Mouse (Mus musculus) right cerebral cortex, adult 2 months (tissue): ENCODE data around the gene Esrra.
A peak's percentile ranks its signal among the peaks of the same experiment; 100 is the strongest.

Source experiments
- DNase-seq, 2 experiments: peaks; one replicate each; pipeline ENCODE4 v3.0.0; 2021 to 2022; ENCODE audit warnings: low spot score in 2 of 2

Esrra gene

DNA sequence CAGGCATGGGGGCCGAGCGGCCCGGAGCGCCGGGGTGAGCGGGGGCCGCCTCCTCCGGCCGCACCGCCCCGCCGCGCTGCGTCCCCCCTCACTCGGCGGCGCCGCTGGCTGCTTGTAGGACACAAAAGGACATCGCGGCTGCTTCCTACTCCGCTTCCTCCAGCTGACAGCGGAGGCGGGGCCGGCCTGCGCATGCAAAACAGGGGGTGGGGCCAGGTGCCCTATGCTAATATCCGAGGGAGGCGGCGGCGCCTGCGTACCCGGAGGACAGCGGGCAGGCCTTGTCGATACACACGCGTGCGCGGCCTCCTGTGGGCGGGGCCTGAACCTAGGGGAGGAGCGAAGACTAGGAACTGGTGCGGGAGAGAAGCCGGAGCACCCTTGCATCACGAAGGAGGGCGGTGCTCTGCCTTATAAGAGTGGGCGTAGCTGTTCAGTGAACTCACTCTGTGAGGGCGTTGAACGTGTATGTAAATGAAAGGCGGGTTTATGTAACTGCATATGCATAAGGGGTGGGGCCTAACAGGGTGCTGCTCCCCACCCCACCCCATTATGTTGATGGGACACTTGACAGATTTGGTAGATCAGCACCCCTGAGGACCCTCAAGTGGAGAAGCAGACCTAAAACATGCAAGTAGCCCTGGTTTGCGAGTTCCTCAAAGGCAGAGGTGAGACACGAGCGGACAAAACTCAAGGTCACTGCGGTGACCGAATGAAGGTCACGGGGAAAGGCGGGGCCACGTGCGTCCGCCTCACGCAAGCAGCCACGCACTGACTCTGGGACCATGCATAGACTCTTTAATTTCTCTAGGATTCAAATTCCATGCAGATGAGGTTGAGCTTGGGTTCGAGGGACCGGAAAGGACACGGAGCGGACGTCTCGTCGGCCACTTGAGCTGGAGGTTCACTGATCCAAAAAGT, at the start of gene Esrra:
Gene Esrra (minus strand): TSS at position 167 of the 921 bp plus-strand sequence.
- peak; percentile 100 for DNase-seq

DNA sequence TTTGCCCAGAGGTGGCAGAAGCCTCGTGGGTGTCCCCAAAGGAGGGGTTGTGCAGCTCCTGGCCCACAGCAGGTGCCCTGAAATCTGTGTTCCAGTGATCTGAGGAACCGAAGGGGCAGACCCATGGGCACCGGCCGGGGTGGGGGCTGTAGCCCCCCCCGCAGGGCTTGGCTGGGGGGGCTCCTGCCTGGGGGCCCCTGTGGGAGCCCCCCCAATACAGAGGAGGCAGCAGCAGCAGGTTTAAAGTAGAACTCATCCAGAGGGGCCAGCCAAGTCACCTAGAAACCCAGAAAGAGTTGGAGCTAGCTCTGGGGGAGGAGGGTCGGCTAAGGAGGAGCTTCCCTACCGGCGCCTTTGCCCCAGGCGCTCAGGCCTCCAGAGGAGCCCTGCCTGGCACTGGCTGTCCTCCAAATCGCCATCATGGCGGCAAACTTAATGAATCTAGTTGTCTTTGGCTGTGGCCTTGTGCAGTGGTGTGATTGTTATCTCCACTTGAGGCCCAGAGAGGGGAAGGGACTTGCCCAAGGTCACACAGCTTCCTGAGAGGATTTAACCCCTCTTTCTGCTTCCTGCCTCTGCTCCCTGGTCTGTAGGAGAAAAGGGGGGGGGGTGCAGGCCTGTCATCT, 49.0 kb upstream of the Esrra start:
- DNase-seq = no peak

DNA sequence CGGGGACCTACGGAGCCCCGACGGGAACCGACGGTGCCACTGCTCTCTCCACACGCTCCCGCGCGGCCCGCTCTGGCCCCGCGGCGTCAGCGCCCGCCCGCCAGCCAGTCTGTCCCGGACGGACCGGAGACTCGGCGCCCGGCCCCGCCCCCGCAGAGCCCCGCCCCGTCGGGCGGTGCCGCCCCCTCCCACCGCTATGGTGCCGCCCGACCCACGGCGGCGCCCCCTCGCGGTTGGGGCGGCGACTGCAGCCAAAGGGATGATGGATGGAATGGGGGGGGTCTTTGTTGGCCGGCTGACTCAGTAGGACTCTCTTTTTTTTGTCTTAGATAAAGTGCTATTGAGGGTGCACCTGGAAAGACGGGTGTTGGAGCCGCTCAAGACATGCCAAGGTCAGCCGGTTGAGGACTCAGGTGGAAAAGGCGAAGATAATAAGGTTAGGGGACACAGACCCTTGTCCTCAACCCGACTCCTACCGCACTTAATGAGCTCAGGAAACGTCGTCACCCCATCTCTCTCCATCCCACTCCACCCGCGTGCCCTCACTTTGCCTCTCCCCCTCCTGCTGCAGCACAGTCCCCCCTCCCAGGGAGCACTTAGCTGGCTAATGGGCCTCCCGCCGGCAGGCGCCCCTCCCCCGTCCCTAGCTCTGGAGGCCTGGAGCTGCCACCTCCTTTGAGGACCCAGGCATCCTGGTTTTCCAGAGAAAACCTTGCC, 48.2 kb upstream of the Esrra start:
- DNase-seq = no peak

DNA sequence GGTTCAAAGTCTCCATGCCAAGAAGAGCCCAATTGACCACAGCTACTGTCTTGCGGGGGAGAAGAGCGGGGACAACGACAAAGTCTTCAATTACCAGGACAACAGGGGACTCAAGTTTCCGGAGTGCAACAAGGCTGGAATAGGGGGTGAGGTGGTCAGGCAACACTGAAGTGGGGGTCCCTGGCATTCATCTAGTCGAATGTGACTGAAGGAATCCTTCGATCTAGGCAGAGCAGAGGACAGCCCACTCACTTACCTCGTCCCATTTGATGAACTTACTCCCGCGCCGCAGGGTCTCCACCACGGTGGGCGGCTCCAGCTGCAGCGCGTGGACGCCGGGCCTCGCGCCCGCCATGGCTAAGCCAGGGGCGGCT, 47.7 kb upstream of the Esrra start:
- DNase-seq = no peak

DNA sequence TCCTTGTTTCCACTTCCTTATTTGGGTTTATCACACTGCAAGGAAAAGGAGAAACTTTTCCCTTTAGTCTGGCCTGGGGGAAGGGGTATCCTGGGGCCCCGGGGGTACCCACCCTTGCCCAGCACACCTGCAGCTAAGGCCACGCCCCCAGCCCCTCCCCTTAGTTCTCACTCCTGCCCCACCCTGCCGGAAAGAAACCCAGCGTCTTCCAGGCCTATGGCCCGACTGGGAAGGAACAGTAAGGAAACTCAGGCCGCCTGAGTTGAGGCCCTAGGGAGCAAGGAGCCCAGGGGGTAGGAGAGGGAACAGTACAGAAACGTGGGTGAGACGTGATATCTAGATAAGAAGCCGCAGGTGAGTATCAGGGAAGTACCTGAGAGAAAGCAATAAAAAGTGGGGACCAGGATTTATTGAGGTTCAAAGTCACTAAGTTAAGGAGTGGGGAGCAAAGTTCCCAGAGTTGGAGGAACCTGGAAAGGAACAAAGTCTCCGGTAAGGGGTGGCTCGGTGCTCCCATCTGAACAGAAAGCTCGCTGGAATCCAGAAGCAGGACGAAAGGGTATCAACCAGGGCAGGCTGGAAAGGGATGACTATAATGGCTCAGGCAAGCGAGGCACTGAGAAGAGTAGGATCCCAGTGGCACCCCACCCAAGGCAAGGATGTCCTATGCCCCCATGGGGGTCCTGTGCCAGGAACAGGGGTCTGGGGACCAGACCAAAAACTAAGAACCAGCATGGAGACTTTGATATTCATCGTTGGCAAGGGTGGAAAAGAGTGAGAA, 47.1 kb upstream of the Esrra start:
- no peak for DNase-seq

DNA sequence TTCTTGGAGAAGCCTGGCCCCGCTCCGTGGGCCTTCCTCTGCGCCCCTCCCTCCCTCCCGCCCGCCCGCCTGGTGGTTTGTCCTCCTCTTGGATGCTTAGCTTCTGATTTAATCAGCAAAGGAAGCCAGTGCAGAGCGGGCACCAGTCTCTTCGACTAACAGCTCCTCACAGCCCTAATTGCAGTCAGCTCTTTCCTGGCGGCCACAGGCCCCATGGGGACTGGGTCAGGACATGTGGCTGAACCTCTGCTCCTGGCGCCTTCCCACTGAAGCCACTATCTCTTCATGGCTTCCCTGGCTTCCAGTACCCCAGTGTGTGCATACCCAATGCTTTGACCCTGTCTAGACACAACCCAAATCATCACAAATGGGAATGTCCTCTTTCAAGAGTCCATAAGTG, 34.8 kb upstream of the Esrra start:
- DNase-seq = no peak

DNA sequence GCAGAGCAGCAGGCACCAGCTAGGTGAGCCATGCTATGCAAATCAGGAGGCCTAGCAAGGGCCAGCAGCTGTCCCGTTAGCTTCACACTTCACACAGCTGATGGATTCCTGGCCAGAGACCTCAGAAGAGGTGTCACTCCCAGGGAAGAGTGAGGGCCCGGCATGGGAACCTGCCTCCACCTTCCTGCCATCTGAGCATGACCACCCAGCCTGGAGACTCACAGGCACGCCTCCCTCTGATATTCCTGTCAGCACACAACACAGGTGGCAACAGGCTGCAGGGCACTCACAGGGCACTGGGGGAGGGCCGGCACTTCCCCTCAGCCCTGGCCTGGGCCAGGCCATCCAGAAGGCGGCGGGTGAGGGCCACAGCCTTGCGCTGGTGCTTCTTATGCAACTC, 33.8 kb upstream of the Esrra start:
- DNase-seq = no peak

DNA sequence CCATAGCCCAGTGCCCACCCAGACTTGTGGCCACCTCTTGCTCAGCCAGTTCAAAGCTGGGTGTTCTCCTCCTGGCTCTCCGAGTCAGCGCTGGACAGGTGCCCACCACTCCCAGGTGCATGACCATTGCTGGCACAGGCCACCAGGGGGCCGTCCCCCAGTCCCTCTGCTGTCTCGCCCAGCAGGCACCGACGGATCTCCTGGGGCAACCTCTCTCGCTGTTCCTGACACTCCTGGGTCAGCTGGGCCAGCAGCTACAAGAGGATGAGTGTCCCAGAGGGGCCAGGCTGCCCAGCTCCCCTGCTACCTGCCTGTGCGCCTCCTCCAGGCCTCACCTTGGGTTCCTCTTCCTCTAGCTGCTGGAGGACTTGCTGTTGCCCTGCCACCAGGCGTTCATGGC, 32.4 kb upstream of the Esrra start:
- DNase-seq = no peak

DNA sequence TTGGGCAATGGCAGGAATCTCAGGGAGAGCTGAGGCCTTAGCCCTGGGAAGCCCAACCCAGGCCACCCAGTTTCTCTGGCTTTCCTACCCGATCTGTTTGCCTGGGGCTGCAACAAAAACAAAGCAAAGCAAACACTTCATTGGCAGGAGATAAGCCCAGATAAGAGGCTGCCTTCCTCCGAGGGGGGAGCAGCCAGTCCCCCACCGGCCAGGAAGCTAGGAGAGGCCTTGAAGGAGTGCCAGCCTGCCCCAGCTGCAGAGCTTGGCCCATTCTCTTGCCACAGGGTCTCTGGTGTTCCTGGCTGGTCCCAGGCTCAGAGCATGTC, 31.1 kb upstream of the Esrra start:
- DNase-seq = no peak

DNA sequence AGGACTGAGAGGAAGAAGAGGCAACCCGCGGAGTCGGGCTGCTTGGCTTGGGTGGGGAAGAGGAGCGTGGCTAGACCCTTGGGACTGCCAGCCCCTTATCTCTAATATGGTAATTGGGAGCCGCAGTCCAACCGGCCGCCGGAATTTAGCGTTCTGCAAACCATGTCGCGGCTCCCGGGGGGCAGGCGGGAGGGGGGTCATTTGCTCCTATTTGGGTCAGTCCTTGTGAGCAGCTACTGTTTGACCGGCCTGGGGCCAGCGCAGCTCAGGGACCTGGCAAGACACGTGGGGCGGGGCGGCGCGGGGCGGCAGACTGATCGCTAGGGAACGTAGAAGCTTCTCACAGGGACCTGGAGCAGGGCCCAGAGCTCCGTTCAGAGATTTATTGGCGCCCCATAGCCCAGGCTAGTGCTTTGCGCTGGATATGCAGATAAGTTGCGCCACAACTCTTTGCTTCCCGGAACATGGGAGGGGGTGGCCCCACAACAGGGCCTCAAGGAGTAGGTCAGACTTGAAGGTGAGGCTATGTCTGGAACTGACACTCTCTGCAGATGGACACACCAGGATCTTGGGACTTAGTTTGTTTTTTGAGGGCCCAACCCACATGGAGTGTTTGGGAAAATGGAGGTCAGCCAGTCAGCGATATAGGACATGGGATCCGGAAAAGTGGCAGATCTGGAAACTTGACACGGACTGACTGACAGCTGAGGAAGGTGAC, 30.5 kb upstream of the Esrra start:
- peak; percentile 60 to 73 for DNase-seq

DNA sequence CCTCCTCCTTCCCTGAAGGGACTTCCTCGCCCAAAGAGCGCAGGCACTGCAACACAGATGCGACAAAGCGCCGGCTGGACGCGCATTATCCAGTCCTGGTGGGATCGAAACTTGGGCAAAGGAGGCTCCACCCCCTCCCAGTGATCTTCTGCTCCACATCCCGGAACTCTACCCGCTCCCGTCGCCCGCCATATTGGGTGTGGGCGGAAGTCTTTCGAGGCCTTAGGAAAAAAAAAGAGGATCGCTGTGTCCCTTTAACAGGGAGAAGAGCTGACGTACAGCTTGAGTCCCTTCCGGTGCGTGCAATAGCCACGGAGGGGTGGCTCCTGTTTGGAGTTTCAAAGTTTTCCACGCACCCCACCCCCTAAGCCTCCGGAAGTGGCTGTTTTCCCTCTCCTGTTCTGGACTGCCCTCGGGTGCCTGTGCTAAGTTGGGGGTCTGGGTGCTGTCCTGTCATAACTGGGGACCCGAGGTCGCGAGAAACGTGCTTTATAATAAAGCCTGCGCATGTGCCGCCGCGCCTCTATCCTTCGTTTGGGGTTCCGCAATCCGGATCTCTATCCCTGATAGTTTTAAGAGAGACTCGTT, 29.9 kb upstream of the Esrra start:
- peak; percentile 93 to 96 for DNase-seq

DNA sequence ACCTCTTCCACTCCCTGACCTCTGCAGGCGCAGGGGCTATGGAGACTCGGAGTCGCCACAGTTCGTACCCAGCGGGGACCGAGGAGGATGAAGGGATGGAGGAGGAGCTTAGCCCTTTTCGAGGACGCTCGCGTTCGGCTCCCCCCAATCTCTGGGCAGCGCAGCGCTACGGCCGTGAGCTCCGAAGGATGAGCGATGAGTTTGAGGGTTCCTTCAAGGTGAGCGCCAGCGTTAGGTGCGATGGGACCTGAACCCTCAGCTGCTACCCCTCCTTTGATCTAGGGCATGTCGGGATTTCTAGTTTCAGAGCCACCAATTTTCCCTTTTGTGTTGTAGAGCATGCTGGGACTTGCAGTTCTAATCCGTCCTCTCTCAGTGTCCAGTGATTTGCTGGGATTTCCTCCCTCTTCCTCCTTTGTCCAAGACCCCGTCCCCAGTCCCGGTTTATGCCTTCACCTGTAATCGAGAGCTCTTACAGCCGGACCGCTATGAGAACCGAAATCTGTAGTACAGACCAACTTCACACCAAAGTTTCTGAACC, 29.1 kb upstream of the Esrra start:
- DNase-seq = peak; percentile 64 to 72

DNA sequence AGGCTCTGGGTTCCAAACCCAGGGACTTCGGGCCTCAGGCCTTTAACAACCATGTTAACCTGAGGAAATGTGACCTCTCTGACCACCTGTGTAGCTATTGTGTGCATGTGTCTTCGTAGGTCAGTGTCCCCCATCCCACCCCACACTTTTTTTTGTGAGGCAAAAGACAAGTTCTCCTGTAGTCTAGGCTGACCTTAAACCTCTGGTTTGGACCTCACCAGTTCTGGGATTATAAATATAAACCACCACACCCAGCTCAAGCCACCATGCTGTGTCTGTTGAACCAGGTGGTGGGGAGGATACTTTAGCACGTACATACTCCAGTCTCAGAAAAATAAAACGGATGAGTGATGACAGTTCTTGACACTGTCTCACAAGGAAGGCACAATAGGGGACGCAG, 28.3 kb upstream of the Esrra start:
- no peak for DNase-seq

DNA sequence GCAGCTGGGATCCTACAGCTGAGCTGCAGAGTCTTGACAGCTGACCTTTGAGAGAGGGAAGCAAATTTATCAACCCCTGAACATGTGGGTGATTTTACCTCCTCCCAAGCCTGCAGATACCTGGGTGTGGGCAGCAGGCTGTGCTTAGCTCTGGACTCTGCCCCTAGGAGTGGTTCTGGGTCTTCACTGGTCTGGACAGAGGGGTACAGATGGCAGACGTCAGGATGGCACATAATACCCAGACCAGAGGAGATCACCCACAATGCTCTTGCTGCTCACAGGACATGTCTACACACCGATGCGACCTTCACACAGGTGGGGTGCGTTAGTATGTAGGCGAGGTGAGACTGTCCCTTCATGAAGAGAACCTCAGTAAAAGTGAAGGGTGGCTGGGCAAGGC, 27.9 kb upstream of the Esrra start:
- DNase-seq = no peak

DNA sequence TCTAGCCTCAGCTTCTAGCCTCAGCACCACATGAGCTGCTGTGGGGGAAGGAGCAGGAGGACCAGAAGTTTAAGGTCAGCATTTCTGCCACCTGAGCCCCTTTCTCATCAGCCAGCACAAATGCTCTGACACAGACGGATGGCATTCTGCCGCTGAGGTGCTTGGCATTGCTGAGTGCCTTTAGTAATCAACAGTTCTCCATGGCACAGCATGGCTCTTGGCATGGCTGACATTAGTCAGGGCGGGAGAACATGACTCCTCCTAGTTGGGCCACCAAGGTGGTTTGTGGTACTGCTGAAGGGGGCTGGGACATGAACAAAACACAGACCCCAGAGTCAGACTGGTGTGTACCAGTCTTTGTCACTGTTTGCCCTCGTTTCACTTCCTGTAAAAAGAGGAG, 26.6 kb upstream of the Esrra start:
- DNase-seq = no peak

DNA sequence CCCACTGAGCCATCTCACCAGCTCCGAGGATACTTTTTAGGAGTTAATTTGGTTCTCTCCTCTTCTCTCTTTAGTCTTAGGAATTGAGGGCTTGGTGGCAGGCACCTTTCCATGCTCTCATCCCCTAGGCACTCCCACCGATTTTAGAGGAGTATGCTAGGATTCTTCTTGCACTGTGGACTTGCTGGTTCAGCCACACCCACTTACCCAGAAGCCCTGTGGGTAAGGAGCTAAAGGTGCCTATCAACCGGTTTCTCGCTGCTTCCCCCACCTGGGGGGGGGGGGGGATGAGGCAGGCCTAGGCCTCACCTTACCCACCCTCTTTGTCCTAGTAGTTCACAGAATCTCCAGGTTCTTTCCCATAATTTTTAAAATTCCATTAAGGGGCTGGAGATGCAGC, 26.1 kb upstream of the Esrra start:
- DNase-seq = no peak

DNA sequence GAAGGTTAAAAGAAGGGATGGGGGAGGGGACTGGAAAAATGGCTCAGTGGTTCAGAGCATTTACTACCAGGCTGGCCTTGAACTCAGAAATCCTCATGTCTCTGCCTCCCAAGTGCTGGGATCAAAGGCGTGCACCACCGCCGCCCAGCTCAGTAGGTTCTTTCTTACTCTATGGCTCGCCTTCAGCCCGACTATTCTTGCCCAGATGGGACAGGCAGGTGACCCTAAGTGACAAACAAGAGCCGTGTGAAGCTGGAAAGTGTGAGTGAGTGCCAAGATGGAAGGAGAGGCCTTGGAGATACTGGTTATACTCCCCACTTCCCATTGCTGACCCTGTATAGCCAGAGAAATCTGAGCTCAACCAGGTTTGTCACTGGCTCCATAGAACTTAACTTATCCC, 22.1 kb upstream of the Esrra start:
- no peak for DNase-seq

DNA sequence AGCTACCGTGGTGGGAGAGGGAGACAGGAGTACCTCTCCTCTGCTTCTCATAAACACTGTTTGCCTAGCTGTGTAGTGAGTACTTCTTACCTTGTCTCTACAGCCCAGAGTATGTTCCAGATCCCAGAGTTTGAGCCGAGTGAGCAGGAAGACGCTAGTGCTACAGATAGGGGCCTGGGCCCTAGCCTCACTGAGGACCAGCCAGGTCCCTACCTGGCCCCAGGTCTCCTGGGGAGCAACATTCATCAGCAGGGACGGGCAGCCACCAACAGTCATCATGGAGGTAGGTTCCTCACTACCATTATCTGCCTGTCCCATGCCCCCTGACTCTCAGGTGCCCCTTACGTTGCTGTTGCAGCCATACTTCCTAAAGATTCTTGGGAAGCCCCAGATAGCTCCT, 21.2 kb upstream of the Esrra start:
- DNase-seq = no peak

DNA sequence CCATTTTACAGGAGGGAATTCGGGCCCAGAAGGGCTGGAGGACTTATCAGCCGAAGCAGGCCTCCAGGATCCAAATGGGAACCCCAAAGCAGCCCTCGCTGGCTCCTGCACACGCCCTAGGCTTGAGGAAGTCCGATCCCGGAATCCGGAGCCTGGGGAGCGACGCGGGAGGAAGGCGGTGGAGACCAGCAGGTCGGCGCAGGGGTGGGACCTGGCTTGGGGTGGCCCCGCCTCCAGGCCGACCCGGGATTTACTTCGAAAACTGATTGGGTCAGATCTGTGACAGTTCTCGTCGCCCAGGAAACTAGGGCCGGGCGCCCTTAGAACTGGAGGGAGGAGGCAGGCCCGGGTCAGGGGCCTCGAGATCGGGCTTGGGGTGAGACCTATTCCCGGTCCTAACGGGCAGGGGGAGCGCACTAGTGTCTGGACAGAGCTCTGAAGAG, 20.7 kb upstream of the Esrra start, which contains the start of gene Gpr137:
Gene Gpr137 (minus strand): TSS at position 232 of the 443 bp plus-strand sequence.
- DNase-seq = peak; percentile 93 to 94
